Mouse (Mus musculus) urinary bladder, postnatal 14 days (tissue): Measurements from ENCODE around the gene Olfr739.

Source experiments
- DNase-seq: peaks from one replicate; pipeline ENCODE4 v3.0.0; 2021; ENCODE audit warnings: low spot score

Olfr739 gene

GRCm38 (mm10) chr14:50418326-50418725 lies at the start of gene Olfr739:
Gene Olfr739, plus strand, starts transcription at chr14:50418626.
- DNase-seq, result no peak

- DNase-seq, result no peak
Observed at GRCm38 (mm10) chr14:50380863-50381262, 37.6 kb upstream of the Olfr739 start, which contains the start of gene Olfr736. Gene Olfr736, plus strand, starts transcription at chr14:50381163.

- DNase-seq, result no peak
Observed at GRCm38 (mm10) chr14:50407268-50407667, 11.2 kb upstream of the Olfr739 start, which contains the start of gene Olfr738. Gene Olfr738, plus strand, starts transcription at chr14:50407568.

GRCm38 (mm10) chr14:50445245-50445644 lies 26.8 kb downstream of the Olfr739 start, which contains the start of gene Olfr740:
Gene Olfr740, plus strand, starts transcription at chr14:50445545.
- DNase-seq, result no peak

- DNase-seq, result no peak
Observed at GRCm38 (mm10) chr14:50472438-50472837, 54.0 kb downstream of the Olfr739 start, which contains the start of gene Olfr741. Gene Olfr741, plus strand, starts transcription at chr14:50472738.
